Mouse (Mus musculus): ENCODE measurements around the gene Ppp6r3. TPM values are rescaled to one million over a fixed set of nuclear protein-coding genes. Genes with fewer than 3 reads are reported as not detected.
"Not testable (repeated sequence)": the region's sequence is repeated elsewhere in the genome, so short reads cannot be mapped to it uniquely, and the experiment has no call there.

The Ppp6r3 gene
- polyA plus RNA-seq, 1 experiment, result 34.4 TPM

DNA sequence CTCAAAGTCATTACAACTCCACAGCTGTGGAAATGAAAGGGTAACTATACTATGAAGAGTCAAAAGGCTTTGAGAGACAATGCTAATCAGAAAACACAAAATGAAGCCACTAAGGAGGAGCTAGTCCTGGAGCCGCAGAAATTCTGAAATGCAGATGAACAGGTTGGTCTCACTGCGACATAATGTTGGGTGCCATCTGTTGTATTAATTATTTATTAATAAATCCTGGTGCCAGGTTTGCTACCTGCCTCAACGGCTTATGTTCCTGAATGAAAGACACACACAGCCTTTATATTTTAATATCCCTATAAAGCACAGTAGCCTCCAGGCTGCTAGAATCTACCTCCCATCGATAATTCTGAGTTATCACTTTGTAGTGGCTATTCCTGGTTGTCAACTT, 33.0 kb downstream of the Ppp6r3 start:
- peaks cover 6% of the 10 kb centered on the region for H3K4me1 ChIP-seq (ENCODE audit: control insufficient read depth, insufficient read depth, insufficient read length)
- TF ChIP-seq CTCF (IDR thresholded peaks at IDR 0.05; ENCODE audit: extremely low read depth, insufficient read depth, insufficient read length, insufficient replicate concordance), result no peak
- no peak for TF ChIP-seq POLR2A (IDR thresholded peaks at IDR 0.05; ENCODE audit: low read depth, low read length)
- H3K4me3 ChIP-seq (ENCODE audit: extremely low read depth, insufficient read depth, insufficient read length), result no peak overlapping the region
- WGBS, result 96% methylated on average over 4 of the region's 4 CpGs
- no peaks in the 10 kb centered on the region for H3K27me3 ChIP-seq (ENCODE audit: control insufficient read depth, insufficient read depth, low read length)
- DNase-seq (ENCODE audit: low read depth in 1 of 2, low spot score in 2 of 2), result no peak
- peaks cover 5% of the 10 kb centered on the region for H3K36me3 ChIP-seq (ENCODE audit: control insufficient read depth, insufficient read depth, low read length)
- H3K27ac ChIP-seq (ENCODE audit: insufficient read depth, low read length), result no peak overlapping the region

DNA sequence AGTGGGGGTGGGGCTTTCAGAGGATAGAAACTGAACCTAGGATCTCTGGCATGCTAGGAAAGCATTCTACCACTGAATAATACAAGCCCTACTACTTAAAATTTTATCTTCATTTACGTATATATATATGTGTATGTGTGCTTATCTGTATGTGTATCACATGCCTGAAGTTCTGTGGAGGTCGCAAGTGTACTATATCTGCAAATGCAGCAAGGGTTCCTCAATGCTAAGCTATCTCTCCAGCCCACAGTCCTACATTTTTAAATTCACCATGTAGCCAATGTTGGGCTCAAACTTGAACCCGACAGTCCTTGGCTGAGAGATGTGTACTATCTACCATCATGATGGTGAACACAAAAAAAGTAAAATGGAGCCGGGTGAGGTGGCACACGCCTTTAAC, 34.6 kb downstream of the Ppp6r3 start:
- Histone ChIP-seq H3K4me3 (ENCODE audit: extremely low read depth, insufficient read depth, insufficient read length) (no peak overlapping the region), H3K27me3 (ENCODE audit: control insufficient read depth, insufficient read depth, low read length) (no peaks in the 10 kb centered on the region), H3K4me1 (ENCODE audit: control insufficient read depth, insufficient read depth, insufficient read length) (peaks cover 14% of the 10 kb centered on the region), H3K27ac (ENCODE audit: insufficient read depth, low read length) (no peak overlapping the region), H3K36me3 (ENCODE audit: control insufficient read depth, insufficient read depth, low read length) (peaks cover 5% of the 10 kb centered on the region)
- 84% methylated on average over 5 of the region's 5 CpGs for WGBS
- DNase-seq (ENCODE audit: low read depth in 1 of 2, low spot score in 2 of 2), result no peak
- TF ChIP-seq CTCF (IDR thresholded peaks at IDR 0.05; ENCODE audit: extremely low read depth, insufficient read depth, insufficient read length, insufficient replicate concordance) (no peak), POLR2A (IDR thresholded peaks at IDR 0.05; ENCODE audit: low read depth, low read length) (no peak)

DNA sequence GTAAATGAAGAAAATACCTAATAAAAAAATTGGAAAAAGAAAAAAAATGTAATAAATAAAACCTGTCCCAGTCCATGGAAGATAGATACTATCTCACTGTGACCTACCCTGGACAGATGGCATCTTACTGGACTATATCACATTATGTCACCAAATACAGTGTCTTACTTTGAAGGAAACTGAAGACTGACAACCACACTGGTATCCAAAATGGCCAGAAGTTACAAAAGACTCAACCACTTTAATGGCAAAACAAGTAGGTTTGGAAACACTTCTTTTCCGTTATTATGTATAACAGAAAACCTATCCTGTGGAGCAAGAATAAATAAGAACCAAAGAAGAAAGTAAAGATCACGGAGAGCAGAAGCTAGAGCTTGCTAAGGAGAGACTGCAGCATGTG, 35.3 kb downstream of the Ppp6r3 start:
- no peak overlapping the region for H3K27ac ChIP-seq (ENCODE audit: insufficient read depth, low read length)
- no peaks in the 10 kb centered on the region for H3K27me3 ChIP-seq (ENCODE audit: control insufficient read depth, insufficient read depth, low read length)
- H3K4me3 ChIP-seq (ENCODE audit: extremely low read depth, insufficient read depth, insufficient read length), result no peak overlapping the region
- WGBS, result 87% methylated on average over 2 of the region's 2 CpGs
- H3K4me1 ChIP-seq (ENCODE audit: control insufficient read depth, insufficient read depth, insufficient read length), result peaks cover 15% of the 10 kb centered on the region; the same call in 1 of the 2 replicates
- no peak for DNase-seq (ENCODE audit: low read depth in 1 of 2, low spot score in 2 of 2)
- no peak for TF ChIP-seq CTCF (IDR thresholded peaks at IDR 0.05; ENCODE audit: extremely low read depth, insufficient read depth, insufficient read length, insufficient replicate concordance)
- TF ChIP-seq POLR2A (IDR thresholded peaks at IDR 0.05; ENCODE audit: low read depth, low read length), result no peak
- peaks cover 5% of the 10 kb centered on the region for H3K36me3 ChIP-seq (ENCODE audit: control insufficient read depth, insufficient read depth, low read length)

DNA sequence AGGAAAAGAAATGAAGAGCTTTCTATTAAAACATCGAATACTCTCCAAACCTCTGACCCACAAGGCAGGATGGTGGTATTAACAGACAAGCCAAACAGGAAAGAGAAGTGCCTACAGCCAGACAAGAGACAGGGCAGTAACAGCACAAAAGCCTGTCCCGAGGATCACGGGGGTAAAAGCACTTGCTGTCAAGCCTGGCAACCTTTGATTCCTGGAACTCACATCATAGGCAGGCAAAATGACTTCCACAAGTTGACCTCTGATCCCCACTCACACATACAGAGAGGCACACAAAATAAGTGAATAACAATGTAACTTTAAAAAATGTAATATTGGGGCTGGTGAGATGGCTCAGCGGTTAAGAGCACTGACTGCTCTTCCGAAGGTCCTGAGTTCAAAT, 36.1 kb downstream of the Ppp6r3 start:
- H3K27ac ChIP-seq (ENCODE audit: insufficient read depth, low read length), result no peak overlapping the region
- H3K27me3 ChIP-seq (ENCODE audit: control insufficient read depth, insufficient read depth, low read length), result no peaks in the 10 kb centered on the region
- TF ChIP-seq POLR2A (IDR thresholded peaks at IDR 0.05; ENCODE audit: low read depth, low read length) (no peak), CTCF (IDR thresholded peaks at IDR 0.05; ENCODE audit: extremely low read depth, insufficient read depth, insufficient read length, insufficient replicate concordance) (no peak)
- 60% methylated on average over 5 of the region's 5 CpGs for WGBS
- peaks cover 17% of the 10 kb centered on the region; the same call in 1 of the 2 replicates for H3K4me1 ChIP-seq (ENCODE audit: control insufficient read depth, insufficient read depth, insufficient read length)
- DNase-seq (ENCODE audit: low read depth in 1 of 2, low spot score in 2 of 2), result no peak
- H3K4me3 ChIP-seq (ENCODE audit: extremely low read depth, insufficient read depth, insufficient read length), result no peak overlapping the region
- peaks cover 5% of the 10 kb centered on the region for H3K36me3 ChIP-seq (ENCODE audit: control insufficient read depth, insufficient read depth, low read length)

DNA sequence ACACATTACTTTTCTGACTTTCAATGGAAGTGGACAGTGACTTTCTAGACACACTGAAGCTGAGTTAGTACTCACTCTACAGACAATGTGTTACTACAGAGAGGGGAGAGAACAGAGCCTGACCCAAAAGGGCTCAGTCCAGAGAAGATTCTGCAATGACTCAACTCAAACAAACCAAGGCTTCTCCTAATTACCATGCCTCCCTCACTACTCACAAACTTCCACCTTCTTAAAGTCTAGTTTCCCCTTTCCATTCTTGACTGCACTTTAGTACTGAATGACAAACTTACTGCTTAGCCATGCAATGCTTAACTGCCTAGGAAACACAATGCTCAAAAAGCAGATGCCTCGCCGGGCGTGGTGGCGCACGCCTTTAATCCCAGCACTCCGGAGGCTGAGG, 37.9 kb downstream of the Ppp6r3 start:
- TF ChIP-seq POLR2A (IDR thresholded peaks at IDR 0.05; ENCODE audit: low read depth, low read length) (no peak), CTCF (IDR thresholded peaks at IDR 0.05; ENCODE audit: extremely low read depth, insufficient read depth, insufficient read length, insufficient replicate concordance) (no peak)
- Histone ChIP-seq H3K36me3 (ENCODE audit: control insufficient read depth, insufficient read depth, low read length) (peaks cover 2% of the 10 kb centered on the region; the same call in 1 of the 2 replicates), H3K4me3 (ENCODE audit: extremely low read depth, insufficient read depth, insufficient read length) (no peak overlapping the region), H3K27me3 (ENCODE audit: control insufficient read depth, insufficient read depth, low read length) (no peaks in the 10 kb centered on the region), H3K27ac (ENCODE audit: insufficient read depth, low read length) (no peak overlapping the region), H3K4me1 (ENCODE audit: control insufficient read depth, insufficient read depth, insufficient read length) (peaks cover 18% of the 10 kb centered on the region; the same call in 1 of the 2 replicates)
- 59% methylated on average over 6 of the region's 6 CpGs for WGBS
- peak in 1 of 2 experiments; percentile 14 for DNase-seq (ENCODE audit: low read depth in 1 of 2, low spot score in 2 of 2)

DNA sequence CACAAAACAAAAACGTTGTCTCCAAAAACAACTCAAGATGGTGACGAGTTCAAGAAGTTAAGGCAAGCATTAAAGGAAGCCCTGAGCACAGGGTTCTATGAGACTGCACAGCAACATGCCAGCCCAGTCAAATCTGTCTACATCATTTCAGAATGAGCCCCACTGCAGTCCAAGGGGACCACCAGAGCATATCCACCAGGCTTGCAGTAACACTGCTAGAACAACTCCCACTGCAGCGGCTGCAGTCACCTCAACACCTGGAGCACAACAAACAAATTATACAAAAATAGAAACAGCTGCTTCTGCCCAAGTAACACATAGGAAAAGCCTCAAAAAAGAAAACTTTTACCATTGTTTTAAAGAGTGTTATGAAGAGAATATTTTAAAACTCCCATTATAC, 40.6 kb downstream of the Ppp6r3 start:
- Histone ChIP-seq H3K4me1 (ENCODE audit: control insufficient read depth, insufficient read depth, insufficient read length) (peaks cover 18% of the 10 kb centered on the region), H3K4me3 (ENCODE audit: extremely low read depth, insufficient read depth, insufficient read length) (no peak overlapping the region), H3K27ac (ENCODE audit: insufficient read depth, low read length) (no peak overlapping the region), H3K36me3 (ENCODE audit: control insufficient read depth, insufficient read depth, low read length) (no peaks in the 10 kb centered on the region), H3K27me3 (ENCODE audit: control insufficient read depth, insufficient read depth, low read length) (no peaks in the 10 kb centered on the region)
- WGBS, result 73% methylated on average over 3 of the region's 3 CpGs
- no peak for DNase-seq (ENCODE audit: low read depth in 1 of 2, low spot score in 2 of 2)
- TF ChIP-seq CTCF (IDR thresholded peaks at IDR 0.05; ENCODE audit: extremely low read depth, insufficient read depth, insufficient read length, insufficient replicate concordance) (no peak), POLR2A (IDR thresholded peaks at IDR 0.05; ENCODE audit: low read depth, low read length) (no peak)

DNA sequence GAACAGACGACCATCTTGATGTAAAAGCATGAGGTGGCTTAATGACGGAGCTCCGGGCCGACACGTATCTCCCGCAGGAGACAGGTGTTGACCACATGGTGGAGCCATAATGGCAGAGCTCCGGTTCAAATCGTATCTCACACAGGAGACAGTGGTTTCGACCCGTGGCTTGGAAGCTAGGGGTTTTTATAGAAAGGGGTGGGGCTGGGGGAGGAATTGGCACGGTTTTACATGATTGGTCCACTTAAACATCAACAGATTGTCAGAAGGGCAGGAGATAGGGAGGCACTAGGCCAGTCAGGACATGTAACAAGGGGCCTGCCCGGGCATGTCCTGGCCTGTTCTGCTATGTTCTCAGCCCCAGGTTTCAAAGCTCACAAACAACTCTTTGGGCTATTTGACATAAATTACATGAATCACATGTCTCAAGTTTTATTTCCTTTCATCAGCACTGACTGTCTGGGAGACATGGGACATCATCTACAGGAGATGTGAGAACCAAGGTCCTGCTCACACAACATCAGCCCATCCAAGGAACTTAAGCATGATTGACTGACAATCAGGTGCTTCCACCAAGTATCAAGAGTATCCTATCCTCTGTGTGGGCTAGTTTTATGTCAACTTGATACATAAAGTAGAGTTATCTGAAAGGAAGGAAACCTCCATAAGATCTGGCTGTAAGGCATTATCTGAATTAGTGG, 42.1 kb downstream of the Ppp6r3 start:
- H3K36me3 ChIP-seq (ENCODE audit: control insufficient read depth, insufficient read depth, low read length); H3K4me3 ChIP-seq (ENCODE audit: extremely low read depth, insufficient read depth, insufficient read length); H3K27ac ChIP-seq (ENCODE audit: insufficient read depth, low read length); DNase-seq (ENCODE audit: low read depth in 1 of 2, low spot score in 2 of 2); H3K27me3 ChIP-seq (ENCODE audit: control insufficient read depth, insufficient read depth, low read length): not testable (repeated sequence)
- peaks cover 18% of the 10 kb centered on the region for H3K4me1 ChIP-seq (ENCODE audit: control insufficient read depth, insufficient read depth, insufficient read length)
- WGBS, result 88% methylated on average over 12 of the region's 12 CpGs
